Mouse (Mus musculus) lung, postnatal 0 days (tissue): Measurements from ENCODE around the gene St6galnac3. TPM values are rescaled to one million over a fixed set of nuclear protein-coding genes. Genes with fewer than 3 reads are reported as not detected.

Source experiments
- ATAC-seq: fragments of 200-750 bp; cut with Nextera tagmentation; 2 replicates; pipeline ENCODE4 v1.8.0; 2017; ENCODE audit warnings: moderate library complexity
- DNase-seq: peaks from one replicate; pipeline ENCODE4 v3.0.0-alpha.2; 2016; ENCODE audit warnings: low spot score
- H3K27ac ChIP-seq: fragments of 300-500 bp; sonication (generic); 2 replicates; pipeline ENCODE4 v1.5.1; 2014; ENCODE audit warnings: antibody characterized with exemption, mild to moderate bottlenecking, low read length, mixed read lengths
- H3K27me3 ChIP-seq: fragments of 300-500 bp; sonication (generic); replicated peaks from 2 replicates; pipeline ENCODE4 v1.6.1; 2014; ENCODE audit warnings: low read length, mixed read lengths; ENCODE audit not compliant: insufficient read depth
- H3K36me3 ChIP-seq: fragments of 300-500 bp; sonication (generic); 2 replicates; pipeline ENCODE4 v1.6.1; 2014; ENCODE audit warnings: low read length, mixed read lengths; ENCODE audit not compliant: insufficient read depth
- H3K4me1 ChIP-seq: fragments of 300-500 bp; sonication (generic); 2 replicates; pipeline ENCODE4 v1.6.1; 2014; ENCODE audit warnings: antibody characterized with exemption, low read depth, low read length, mixed read lengths; ENCODE audit not compliant: insufficient read depth
- H3K4me2 ChIP-seq: fragments of 300-500 bp; sonication (generic); replicated peaks from 2 replicates; pipeline ENCODE4 v1.6.1; 2014; ENCODE audit warnings: low read depth, mild to moderate bottlenecking, low read length, moderate library complexity, mixed read lengths
- H3K4me3 ChIP-seq: fragments of 300-500 bp; sonication (generic); 2 replicates; pipeline ENCODE4 v1.5.1; 2014; ENCODE audit warnings: low read depth, low read length
- H3K9ac ChIP-seq: fragments of 300-500 bp; sonication (generic); replicated peaks from 2 replicates; pipeline ENCODE4 v1.6.1; 2014; ENCODE audit warnings: low read depth, mild to moderate bottlenecking
- H3K9me3 ChIP-seq: fragments of 300-500 bp; sonication (generic); 2 replicates; pipeline ENCODE4 v1.6.1; 2016; ENCODE audit warnings: low read length, mixed read lengths
- CTCF ChIP-seq: IDR thresholded peaks from 2 replicates; pipeline ENCODE4 v1.5.1; 2016; ENCODE audit warnings: antibody characterized with exemption, mild to moderate bottlenecking
- EP300 ChIP-seq: IDR thresholded peaks from 2 replicates; pipeline ENCODE4 v1.6.1; 2016; ENCODE audit warnings: antibody characterized with exemption, mild to moderate bottlenecking, control low read depth
- WGBS: fragments of 180-500 bp; shearing (Covaris S2); extraction: QIAGEN DNeasy Blood & Tissue Kit; methylation state at CpG from one replicate; pipeline ENCODE4 v1.1.7; 2014; 5-methylcytosine and 5-hydroxymethylcytosine counted together
- polyA plus RNA-seq: library from polyadenylated mRNA; unstranded; fragments of >200 nt; fragmentation: Nextera tagmentation; extraction: Ambion mirVana; gene quantifications from 2 replicates; pipeline ENCODE4 v1.2.1, GENCODE M21; 2015

St6galnac3 gene
- polyA plus RNA-seq, 1 experiment from 2014 or later, result 12.9 TPM

- 74% methylated on average over 9 of the region's 9 CpGs for WGBS
Measured at GRCm38 (mm10) chr3:153313167-153313566, 411.8 kb downstream of the St6galnac3 start.

GRCm38 (mm10) chr3:153312006-153312405 lies 413.0 kb downstream of the St6galnac3 start:
- Histone ChIP-seq H3K27ac (no peak overlapping the region), H3K9me3 (no peaks in the 10 kb centered on the region), H3K4me3 (no peak overlapping the region), H3K4me1 (no peaks in the 10 kb centered on the region), H3K27me3 (no peaks in the 10 kb centered on the region), H3K36me3 (no peaks in the 10 kb centered on the region), H3K9ac (no peak overlapping the region), H3K4me2 (no peak overlapping the region)
- no peak for TF ChIP-seq EP300
- no peak for TF ChIP-seq CTCF
- no peak for ATAC-seq
- no peak for DNase-seq
- 94% methylated on average over 3 of the region's 3 CpGs for WGBS

More at GRCm38 (mm10) chr3:153313167-153313566, 411.8 kb downstream of the St6galnac3 start:
- H3K36me3 ChIP-seq, result no peaks in the 10 kb centered on the region
- TF ChIP-seq EP300 (no peak), CTCF (no peak)
- no peaks in the 10 kb centered on the region for H3K4me1 ChIP-seq
- DNase-seq (no peak), ATAC-seq (no peak)
- no peak overlapping the region for H3K4me2 ChIP-seq
- no peaks in the 10 kb centered on the region for H3K9me3 ChIP-seq
- H3K27ac ChIP-seq, result no peak overlapping the region
- H3K4me3 ChIP-seq, result no peak overlapping the region
- H3K27me3 ChIP-seq, result no peaks in the 10 kb centered on the region
- no peak overlapping the region for H3K9ac ChIP-seq

GRCm38 (mm10) chr3:153308379-153308778 lies 416.6 kb downstream of the St6galnac3 start:
- no peak overlapping the region for H3K27ac ChIP-seq
- no peak overlapping the region for H3K4me3 ChIP-seq
- no peak for ATAC-seq
- no peak for DNase-seq
- no peak overlapping the region for H3K4me2 ChIP-seq
- H3K9me3 ChIP-seq, result no peaks in the 10 kb centered on the region
- H3K9ac ChIP-seq, result no peak overlapping the region
- no peak for TF ChIP-seq CTCF
- TF ChIP-seq EP300, result no peak
- no peaks in the 10 kb centered on the region for H3K36me3 ChIP-seq
- no peaks in the 10 kb centered on the region for H3K27me3 ChIP-seq
- no peaks in the 10 kb centered on the region for H3K4me1 ChIP-seq
- WGBS, result 77% methylated on average over 4 of the region's 4 CpGs

- H3K27me3 ChIP-seq, result no peaks in the 10 kb centered on the region
- no peak for ATAC-seq
- H3K9ac ChIP-seq, result no peak overlapping the region
- no peak for TF ChIP-seq EP300
- TF ChIP-seq CTCF, result no peak
- H3K4me2 ChIP-seq, result no peak overlapping the region
- H3K27ac ChIP-seq, result no peak overlapping the region
- no peaks in the 10 kb centered on the region for H3K36me3 ChIP-seq
- no peak overlapping the region for H3K4me3 ChIP-seq
- DNase-seq, result no peak
- 73% methylated on average over 3 of the region's 3 CpGs for WGBS
- no peaks in the 10 kb centered on the region for H3K4me1 ChIP-seq
- no peaks in the 10 kb centered on the region for H3K9me3 ChIP-seq
Measured at GRCm38 (mm10) chr3:153305153-153305552, 419.8 kb downstream of the St6galnac3 start.

- H3K27me3 ChIP-seq, result no peaks in the 10 kb centered on the region
- no peak overlapping the region for H3K4me2 ChIP-seq
- no peak for DNase-seq
- WGBS, result 95% methylated on average over 7 of the region's 7 CpGs
- H3K27ac ChIP-seq, result no peak overlapping the region
- no peak for ATAC-seq
- no peaks in the 10 kb centered on the region for H3K36me3 ChIP-seq
- H3K4me3 ChIP-seq, result no peak overlapping the region
- no peaks in the 10 kb centered on the region for H3K9me3 ChIP-seq
- no peaks in the 10 kb centered on the region for H3K4me1 ChIP-seq
- no peak for TF ChIP-seq EP300
- no peak for TF ChIP-seq CTCF
- no peak overlapping the region for H3K9ac ChIP-seq
Measured at GRCm38 (mm10) chr3:153302376-153302775, 422.6 kb downstream of the St6galnac3 start.

- DNase-seq (peak; percentile 79), ATAC-seq (peak; percentile 77)
- Histone ChIP-seq H3K27me3 (no peaks in the 10 kb centered on the region), H3K9me3 (no peaks in the 10 kb centered on the region), H3K4me3 (no peak overlapping the region), H3K9ac (no peak overlapping the region), H3K4me1 (no peaks in the 10 kb centered on the region), H3K4me2 (no peak overlapping the region), H3K27ac (no peak overlapping the region), H3K36me3 (no peaks in the 10 kb centered on the region)
- TF ChIP-seq CTCF, result no peak
- TF ChIP-seq EP300, result peak; percentile 69
- WGBS, result 41% methylated on average over 22 of the region's 22 CpGs
Measured at GRCm38 (mm10) chr3:153296375-153297068, 428.5 kb downstream of the St6galnac3 start.

GRCm38 (mm10) chr3:153292853-153293252 lies 432.1 kb downstream of the St6galnac3 start:
- TF ChIP-seq CTCF, result no peak
- peak; percentile 89 for TF ChIP-seq EP300
- 90% methylated on average over 5 of the region's 5 CpGs for WGBS
- Histone ChIP-seq H3K9me3 (no peaks in the 10 kb centered on the region), H3K27ac (no peak overlapping the region), H3K4me2 (no peak overlapping the region), H3K27me3 (no peaks in the 10 kb centered on the region), H3K36me3 (no peaks in the 10 kb centered on the region), H3K9ac (no peak overlapping the region), H3K4me3 (no peak overlapping the region), H3K4me1 (no peaks in the 10 kb centered on the region)
- ATAC-seq (peak; percentile 85), DNase-seq (peak; percentile 75)
